Mouse (Mus musculus) kidney, adult 2 months (tissue): ENCODE data around the gene Phkb.

Experiments
- CTCF ChIP-seq: fragments of 200-500 bp; conservative IDR thresholded peaks from 2 replicates; pipeline ENCODE4 v1.5.1; 2011; ENCODE audit warnings: low read depth, mild to moderate bottlenecking, control low read depth, low read length, moderate library complexity, mixed read lengths; ENCODE audit not compliant: insufficient read depth, insufficient read length
- POLR2A ChIP-seq: fragments of 200-500 bp; IDR thresholded peaks from one replicate; pipeline ENCODE4 v1.6.1; 2011; ENCODE audit warnings: low read depth, low read length, control low read depth

DNA sequence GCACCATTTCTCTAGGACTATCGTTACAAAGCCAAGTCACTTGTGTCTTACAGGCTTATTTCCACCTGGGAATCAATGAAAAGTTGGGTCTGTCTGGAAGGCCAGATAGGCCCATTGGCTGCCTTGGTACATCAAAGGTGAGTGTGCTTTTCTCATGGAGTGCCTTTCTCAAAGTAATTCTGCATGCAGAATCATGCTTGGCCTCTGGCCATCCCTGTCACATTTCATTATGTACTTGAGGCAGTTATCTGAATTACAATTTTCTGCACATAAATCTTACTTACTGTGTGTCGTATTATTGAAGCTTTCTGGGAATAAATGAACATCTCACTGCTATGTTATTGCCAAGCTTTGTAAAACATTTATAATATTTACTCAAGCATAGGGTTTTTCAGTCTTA is 176.0 kb downstream of the Phkb start:
- TF ChIP-seq CTCF (no peak), POLR2A (no peak)
